Mouse (Mus musculus) adrenal gland (tissue): Measurements from ENCODE around the gene Prss8.
"Not testable (repeated sequence)": the region's sequence is repeated elsewhere in the genome, so short reads cannot be mapped to it uniquely, and the experiment has no call there.

Source experiments
- intact Hi-C: fragments of 180-260 bp; cut with DNase I; formaldehyde crosslinking; loops from one replicate; pipeline ENCODE4 v1.15.1; 2025
- long read RNA-seq, 2 experiments: library from polyadenylated mRNA; unstranded; transcript quantifications; one replicate each; pipeline ENCODE4 v2.0.0; 2020; ENCODE audit warnings: borderline replicate concordance in 1 of 2; ENCODE audit not compliant: insufficient replicate concordance in 1 of 2

Gene Prss8
- long read RNA-seq, experiment 1 = 0 reads
- long read RNA-seq, experiment 2 = 0 reads

DNA sequence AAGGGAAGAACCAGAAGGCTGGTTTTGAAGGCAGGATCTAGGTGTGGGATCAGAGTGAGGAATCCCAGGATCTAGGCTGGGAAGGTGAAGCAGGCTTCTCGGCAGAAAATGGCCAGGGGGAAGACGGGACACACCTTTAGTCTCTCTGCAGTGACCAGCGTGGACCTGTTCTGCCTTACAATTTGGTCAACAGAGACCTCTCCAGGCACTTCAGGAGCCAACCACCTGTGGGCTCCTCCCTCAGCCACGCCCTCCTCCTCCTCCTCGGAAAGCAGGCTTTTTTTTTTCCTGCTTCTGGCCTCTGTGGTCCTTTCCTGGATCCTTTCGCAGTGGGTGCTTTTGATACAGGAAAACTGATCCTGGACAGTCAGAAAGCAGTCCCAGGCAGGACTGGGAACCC lies at the start of gene Prss8:
Prss8 (minus strand) TSS at position 182 of the 400 bp plus-strand sequence.
- intact Hi-C loops = no loop called here

DNA sequence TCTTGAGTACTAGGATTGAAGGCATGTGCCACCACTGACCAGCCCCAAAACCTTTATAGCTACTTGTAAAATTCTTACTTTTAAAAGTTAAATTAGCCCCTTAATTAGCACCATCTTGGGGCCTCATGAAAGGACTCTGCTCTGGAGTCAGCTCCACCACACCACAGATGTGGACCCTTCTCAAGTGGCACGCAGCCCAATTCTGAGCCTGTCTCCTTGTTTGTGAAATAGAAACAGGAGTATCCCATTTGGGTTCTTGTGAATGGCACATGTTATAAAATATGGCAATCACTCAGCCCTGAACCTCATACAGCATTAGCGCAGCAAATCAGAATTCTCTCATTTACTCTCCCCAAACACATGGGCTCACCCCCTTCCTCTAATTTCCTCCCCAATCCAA lies 49.0 kb upstream of the Prss8 start:
- intact Hi-C loops = no loop called here

DNA sequence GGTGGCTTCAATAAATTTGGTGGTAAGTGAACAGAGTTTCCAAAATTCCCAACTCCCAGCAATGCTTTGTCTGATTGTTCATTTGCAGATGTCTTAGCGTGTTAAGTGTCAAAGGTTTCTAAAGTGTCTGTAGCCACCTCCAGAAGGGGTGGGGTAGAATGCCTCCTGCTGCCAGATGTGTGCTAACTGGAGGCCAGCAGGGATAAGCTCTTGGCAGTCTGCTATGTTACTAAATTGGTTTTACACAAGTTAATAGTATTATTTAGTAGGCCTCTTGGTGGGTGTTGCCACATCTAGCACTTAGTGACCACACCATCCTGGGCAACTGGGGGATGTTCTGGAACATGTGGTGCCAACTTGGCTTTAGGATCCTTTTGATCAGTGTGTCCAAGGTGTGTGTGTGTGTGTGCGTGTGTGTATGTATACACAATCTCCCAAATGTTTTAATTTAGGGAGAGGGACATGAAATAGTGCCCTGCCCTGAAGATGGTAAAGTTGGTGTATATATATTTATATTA lies 44.6 kb upstream of the Prss8 start:
- intact Hi-C loops = no loop called here

DNA sequence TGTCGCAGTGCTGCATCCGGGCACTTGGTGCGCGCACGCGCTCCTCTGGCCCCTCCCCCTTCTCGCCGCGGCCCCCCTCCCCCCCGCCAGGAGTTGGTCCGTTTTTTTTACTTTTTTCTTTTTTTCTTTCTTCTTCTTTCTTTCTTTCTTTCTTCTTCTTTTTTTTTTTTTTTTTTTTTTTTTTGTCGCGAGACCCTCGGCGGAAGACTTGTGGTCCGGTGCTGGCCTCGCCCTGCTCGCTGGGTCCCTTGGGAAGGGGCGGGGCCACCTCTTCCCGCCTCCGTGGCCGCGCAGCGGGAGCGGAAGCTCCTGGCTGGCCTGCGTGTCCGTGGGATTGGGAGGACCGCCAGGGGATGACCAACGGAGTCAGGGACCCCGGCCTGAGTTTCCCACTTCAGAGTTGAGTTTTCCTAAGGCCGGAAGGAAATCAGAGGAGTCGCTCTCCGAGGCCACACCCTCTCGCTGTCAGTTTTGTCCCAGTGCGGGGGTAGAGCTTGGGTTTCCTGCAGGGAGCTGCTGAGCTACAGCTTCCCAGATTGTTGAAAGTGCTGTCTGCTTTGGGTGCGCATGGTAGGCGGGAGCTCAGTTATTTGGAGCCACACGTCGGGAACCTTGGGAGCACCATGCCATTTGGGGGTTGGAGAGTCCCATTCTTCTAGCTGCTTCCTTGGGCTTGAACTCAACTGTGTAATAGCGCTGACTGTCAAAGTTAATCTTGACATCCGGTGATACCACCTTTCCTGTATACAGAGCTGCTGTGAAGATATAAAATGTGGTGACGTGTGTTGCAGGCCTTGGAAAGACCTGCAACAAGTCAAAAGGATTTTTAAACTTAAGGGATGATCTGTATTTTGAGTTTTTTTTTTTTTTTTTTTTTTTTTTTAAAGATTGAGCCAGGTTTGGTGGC lies 38.3 kb upstream of the Prss8 start:
- intact Hi-C loops = no loop called here

DNA sequence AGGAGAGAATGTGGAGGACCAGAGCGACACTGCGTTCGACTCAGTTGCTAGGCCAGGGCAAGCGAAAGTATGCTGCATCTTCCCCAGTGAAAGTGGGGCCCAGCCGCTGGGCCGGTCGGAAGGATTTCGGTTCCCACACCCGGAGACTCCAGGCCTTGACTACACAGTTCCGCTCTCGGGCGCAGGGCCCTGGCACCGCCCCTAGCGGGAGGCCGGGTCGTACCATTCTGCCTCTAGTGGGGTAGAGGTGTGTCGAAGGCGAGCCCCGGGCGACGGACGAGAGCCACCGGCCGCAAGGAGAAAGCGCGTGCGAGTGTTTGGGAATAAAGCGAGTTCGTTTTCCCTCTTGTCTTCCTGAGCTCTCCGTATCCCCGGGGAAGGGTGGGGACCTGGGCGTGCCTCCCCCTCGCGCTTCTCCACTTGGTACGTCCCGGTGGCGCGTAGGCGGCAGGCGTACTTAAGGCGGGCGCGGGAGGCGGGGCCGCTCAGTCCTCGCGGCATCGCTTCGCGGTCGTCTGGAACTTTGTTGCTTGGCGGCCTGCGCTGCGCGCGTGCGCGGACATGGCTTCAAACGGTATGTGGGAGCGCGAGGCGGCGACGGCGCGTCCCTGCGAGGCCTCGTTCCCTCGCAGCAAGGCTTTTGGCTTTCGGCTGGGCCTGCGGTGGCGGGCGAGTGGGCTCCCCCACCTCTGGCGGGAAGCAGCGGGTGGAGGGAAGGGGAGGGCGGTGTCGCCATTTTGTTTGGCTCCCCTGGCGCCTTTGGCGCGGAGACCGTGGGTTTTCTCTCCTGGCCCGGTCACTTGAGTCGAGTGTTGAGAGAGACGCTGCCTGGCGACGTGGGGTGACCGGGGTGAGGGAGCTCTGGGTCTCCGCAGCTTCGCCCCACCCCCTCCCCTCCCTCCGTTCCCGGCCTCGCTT lies 37.4 kb upstream of the Prss8 start, which contains the start of gene Fus:
Fus (plus strand) TSS at position 454 of the 918 bp plus-strand sequence.
- intact Hi-C loops = no loop called here

DNA sequence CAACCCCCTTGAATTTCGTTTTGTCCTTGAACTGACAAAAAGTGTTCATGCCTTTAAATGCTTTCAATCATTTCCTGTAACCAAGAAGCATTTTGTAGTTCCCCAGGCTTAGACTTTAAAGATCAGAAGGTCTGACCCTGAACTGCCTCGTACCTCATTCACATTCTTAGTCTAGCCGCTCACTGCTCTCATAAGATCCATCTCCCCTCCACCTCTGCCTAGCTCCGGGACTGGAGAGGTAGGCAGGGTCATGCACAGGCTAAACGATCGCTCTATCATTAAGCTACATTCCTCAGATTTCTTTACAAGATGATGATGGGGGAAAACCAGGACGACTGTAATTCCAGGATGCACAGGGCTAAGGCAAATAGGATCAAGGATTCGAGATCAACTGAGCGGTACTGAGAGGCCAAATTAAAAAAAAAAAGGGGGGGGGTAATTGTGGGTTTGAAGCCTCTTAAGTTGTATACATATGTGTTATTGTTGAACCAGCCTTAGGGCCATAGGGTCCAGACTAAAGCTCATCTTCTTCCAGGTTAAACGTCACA lies 36.5 kb upstream of the Prss8 start:
- intact Hi-C loops = no loop called here

DNA sequence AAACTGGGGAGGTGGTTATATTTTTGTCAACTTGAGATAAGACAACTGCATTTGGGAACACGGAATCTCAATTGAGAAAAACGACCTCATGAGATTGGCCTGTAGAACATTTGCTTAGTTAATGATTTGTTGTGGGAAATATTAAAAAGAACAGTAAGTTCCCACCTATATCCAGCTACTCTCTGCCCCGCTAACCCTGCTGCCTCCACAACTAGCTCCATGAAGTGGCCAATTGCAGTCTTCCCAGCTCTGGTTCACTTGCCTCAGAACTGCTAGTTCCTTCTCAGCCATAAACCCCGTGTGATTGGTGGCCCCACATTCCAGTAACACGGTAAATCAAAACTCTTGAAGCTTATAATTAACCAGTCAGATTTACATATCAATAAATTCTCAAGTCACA lies 29.5 kb upstream of the Prss8 start:
- intact Hi-C loops = no loop called here

DNA sequence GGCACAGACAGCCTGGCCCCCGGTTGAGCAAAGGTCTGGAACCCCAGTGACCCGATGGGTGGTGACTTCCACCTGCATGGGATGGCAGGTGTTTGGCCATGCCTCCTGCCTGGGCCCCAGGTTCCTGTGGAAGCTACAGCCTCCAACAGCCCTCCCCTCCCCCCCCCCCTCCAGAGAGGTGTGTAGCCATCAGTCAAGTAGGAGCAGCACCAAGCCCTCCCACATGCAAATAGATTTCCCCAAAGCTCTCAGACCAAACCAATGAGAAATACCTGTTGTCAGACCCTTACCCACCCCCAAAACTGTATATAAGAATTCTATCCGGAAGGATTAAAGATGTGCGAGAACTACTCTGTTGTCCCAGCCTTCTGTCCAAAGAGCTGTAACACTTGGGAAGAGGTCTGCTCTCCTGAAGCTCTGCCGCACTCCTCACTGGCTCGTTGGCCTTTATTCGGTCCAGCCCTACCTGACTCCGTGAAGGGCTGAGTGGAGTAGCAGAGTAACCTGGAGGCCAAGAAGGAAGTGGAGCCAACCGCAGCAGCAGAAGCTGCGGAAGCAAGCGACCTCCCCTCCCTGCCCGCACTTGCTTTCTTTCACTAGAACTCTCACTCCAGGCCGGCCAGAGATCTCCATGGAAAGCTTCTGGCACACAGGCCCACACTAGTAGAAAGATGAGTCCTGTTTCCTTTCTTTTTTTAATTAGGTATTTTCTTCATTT lies 23.1 kb upstream of the Prss8 start:
- intact Hi-C loops = no loop called here

DNA sequence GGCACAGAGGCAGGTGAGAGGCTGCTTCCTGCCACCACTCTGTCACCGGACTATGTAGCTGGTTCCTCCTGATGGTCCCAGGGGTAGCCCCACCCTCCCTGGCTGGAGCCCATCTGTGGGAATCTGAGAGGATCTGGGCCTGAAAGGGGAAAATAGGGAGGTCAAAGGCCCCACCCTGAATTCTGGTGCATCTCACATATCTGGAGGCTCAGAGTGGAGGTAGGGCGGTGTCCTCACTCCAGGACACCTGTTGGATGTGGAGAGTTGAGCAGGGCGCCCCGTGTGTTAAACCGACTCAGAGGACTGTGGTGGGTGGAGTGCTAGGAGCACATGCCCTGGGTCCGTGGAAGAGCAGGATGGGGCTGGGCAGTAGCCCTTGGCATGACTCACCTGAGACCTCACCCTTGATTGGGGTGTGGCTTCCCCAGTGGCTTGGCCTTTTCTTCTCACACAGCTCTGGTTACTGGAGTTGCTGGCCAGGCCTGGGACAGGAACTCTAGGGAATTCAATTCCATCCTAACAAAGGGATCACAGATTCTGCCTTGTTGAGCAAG lies 16.6 kb upstream of the Prss8 start, which contains the start of gene Prss36:
Prss36 (minus strand) TSS at position 256 of the 554 bp plus-strand sequence.
- intact Hi-C loops = no loop called here

DNA sequence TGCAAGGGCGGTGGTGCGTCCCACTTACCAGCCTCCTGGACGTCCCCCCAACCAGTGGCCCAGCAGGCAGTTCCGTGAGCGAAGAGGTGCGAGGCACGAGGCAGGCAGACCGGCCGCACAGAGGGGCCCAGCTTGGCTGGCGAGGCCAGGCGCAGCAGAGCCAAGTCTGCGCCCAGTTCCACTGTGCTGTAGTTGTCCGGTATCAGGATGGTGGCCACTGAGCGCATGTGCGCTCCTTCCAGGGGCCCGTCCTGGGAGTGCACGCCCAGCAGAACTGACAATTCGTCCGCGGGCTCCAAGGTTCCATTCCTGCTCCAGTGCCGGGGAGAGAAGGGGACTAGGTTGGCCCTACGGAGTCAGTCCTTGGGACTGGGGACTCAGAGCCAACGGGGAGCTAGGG lies 14.7 kb upstream of the Prss8 start:
- intact Hi-C loops = no loop called here

DNA sequence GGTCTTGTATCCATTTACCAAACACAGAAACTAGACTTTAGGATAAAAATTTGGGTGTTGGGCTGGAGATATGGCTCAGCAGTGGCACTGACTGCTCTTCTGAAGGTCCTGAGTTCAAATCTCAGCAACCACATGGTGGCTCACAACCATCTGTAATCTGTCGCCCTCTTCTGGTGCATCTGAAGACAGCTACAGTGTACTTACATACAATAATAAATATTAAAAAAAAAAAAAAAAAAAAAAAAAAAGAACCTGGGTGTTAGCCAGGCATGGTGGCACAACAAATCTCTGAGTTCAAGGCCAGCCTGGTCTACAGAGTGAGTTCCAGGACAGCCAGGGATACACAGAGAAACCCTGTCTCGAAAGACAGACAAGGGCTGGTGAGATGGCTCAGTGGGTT lies 12.2 kb upstream of the Prss8 start:
- intact Hi-C loops = not testable (repeated sequence)

DNA sequence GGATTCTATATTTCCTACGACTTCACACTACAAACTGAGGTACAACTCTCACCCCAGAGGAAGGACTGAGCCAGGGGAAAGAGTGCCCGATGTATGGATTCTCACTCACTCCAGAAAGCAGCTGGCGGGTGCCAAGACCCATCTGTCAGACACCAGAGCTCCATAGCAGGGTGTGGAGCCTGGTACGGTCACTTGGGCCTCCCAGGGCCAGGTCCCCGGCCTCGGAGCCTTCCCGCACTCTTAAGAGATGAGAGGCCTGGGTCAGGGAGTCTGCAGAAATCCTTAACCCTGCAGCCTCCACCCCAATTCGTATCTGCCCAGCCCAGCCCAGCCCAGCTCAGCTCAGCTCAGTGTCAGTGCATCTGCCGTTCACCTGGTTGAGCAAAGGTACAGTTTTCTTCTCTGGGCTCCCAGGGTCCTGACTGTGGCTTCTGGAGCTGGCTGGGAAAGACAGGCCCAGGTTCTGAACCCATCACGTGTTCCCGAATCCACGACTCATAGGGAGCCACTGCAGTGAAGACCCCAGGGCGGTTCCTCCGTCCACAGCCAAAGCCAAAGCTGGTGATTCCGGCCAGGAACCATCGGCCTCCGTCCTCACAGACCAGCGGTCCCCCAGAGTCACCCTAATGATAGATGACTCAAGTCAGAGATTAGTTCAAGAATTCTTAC lies 6.4 kb upstream of the Prss8 start:
- intact Hi-C loops = no loop called here

DNA sequence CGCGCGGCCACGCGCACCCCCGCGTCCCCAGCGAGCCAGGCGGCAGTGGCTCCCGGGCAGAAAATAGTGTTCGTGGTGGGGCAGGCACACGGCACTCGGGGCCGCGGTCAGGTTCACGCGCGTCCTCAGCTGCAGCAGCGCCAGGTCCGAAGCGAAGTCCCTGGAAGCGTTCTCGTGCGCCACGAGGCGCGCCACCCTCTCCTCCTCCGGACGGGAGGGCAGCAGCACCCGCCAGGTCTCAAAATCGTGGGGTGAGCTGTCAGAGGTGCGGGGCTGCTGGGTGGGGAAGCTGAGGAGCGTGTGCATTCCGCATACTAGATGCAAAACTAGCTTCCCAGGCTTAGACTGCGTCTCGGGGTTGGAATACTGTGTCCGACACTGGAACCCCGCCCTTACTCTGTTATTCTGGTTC lies 5.8 kb upstream of the Prss8 start:
- intact Hi-C loops = no loop called here

DNA sequence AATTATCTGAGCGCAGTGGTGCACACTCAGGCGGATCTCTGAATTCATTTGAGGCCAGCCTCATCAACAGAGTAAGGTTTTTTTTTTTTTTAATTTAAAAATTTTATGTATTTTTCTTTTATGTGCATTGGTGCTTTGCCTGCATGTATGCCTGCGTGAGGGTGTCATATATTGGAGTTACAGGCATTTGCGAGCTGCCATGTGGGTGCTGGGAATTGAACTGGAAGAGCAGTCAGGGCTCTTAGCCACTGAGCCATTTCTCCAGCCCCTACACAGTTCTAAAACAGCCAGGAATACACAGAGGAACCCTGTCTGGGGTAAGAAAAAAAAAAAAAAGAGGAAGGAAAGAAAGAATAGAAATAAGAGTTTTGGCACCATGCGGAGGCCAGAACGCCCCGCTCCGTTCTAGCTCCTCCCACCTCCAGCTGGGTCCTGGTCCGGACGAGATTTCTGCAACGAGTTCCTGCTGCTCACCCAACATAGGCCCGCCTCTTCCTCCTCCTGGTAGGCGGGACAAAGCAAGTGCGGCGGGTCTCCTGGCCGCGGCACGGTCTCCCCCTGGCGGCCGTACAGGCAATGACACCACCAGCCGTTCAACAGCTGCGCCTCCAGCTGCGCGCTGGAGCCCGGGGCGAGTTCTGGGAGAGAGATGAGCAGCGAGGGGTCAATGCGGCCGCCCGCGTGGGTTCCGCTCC lies 5.3 kb upstream of the Prss8 start:
- intact Hi-C loops = no loop called here

DNA sequence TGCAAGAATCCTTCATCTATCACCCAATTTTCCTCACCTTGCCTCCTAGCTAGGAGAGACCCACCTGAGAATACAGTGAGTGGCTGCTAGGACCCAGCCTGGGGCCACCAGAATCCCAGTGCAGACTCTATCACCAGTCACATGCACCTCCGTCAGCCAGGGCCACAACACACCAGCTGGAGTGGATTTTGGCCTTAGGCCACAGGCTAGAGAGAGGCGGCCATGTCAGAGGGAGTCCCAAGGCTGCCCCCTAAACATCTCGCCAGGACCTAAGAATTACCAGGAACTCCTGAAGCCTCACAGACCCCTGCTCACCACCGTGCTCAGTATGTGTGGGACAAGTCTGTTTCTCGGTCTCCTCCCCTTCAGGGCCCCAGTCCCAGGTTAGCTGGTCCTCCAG lies 4.2 kb upstream of the Prss8 start:
- intact Hi-C loops = no loop called here

DNA sequence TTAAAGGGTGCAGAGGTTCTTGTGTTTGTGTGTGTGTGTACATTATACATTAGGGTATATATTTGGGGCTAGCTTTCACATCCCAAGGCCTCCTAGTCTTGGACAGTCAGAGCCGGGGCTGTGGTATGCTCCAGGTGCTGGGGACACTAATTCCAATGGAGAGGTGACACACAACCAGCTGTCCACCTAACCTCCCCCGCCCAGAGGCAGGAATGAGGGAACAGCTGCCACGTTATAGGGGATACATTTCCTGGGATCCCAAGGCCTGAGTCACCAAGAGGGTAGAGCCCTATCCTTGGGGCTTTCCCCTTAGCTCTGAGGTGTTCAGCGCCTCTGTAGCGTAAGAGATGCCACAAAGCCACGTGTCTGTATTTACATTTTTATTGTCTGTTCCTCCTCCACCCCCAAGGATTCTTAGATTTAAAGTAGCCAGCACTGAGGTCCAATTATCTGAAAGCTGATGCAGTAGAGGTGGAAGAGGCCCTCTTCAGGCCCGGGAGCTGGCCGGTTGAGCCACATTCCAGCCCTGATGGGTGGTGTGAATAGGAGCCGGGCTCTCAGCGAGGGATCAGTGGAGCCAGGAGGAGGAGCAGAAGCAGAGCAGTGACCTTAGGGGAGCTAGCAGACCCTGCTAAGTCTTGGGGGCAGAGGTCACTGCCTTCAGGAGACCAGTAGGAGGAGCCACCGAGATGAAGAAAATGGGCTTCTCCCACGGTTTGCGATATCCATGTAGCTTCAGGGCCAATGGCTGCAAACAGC lies 2.5 kb upstream of the Prss8 start:
- intact Hi-C loops = no loop called here

DNA sequence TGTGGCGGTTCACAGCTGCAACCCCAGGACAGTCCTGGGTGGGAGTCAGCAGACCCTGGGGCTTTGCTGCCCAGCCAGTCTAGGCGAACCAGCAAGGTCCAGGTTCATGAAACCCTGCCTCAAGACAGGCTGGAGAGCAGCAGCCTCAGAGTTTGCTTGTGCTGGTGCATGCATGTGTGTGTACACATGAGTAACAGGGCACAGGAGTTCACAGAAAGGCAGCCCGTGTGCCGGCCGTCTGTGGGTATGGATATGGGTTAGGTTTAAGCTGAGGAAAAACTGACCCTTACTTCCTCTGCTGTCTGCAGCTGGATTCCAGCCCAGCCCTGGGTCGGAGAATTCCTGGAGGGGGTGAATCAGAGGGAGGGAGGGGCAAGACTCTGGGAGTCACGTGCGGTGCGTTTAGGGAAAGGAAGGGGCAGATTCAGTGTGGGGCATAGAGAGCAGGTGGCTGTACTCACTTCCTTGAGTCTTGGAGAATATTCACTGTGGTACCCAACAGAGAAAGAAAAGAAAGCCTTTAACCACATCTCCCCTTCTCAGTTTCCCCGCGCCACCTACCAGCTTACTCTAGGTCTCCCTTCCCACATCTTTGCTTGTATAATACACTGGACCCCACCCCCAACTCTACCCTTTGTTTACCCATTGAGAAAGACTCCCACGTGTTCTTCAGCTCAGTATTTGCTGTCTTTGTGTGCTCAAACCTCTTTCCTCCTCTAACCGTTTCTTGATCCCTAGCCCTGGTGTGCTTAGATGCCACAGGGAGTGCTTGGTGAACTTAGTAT lies 1.6 kb upstream of the Prss8 start:
- intact Hi-C loops = no loop called here

DNA sequence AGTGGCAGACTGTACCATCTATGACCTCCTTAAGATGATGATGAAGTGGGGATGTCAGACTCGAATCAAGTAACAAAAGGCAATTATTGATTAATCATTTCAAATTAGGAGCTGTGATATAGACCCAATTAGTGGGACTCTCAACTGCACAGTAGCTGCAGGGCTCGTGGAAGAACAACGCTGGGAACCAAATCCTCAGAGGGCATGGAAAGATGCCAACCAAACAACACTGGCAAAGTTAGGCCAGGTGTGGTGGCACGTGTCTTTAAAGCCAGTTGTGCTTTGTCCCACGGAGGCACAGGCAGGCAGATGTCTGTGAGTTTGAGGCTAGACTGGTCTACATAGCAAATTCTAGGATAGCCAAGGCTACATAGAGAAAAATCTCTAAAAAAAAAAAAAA lies 732 bp upstream of the Prss8 start:
- intact Hi-C loops = no loop called here
